Mouse (Mus musculus) midbrain, postnatal 0 days (tissue): Measurements from ENCODE around the gene Ifi211. TPM values are rescaled to one million over a fixed set of nuclear protein-coding genes. Genes with fewer than 3 reads are reported as not detected.
"Not testable (repeated sequence)": the region's sequence is repeated elsewhere in the genome, so short reads cannot be mapped to it uniquely, and the experiment has no call there.

Experiments used
- ATAC-seq: fragments of 200-750 bp; cut with Nextera tagmentation; 2 replicates; pipeline ENCODE4 v1.8.0; 2017; ENCODE audit warnings: moderate number of reproducible peaks, mild to moderate bottlenecking, moderate TSS enrichment, moderate library complexity; ENCODE audit not compliant: low FRiP score
- DNase-seq: peaks from one replicate; pipeline ENCODE4 v3.0.0-alpha.2; 2015; ENCODE audit warnings: low spot score
- H3K27ac ChIP-seq: fragments of 300-500 bp; sonication (generic); 2 replicates; pipeline ENCODE4 v1.5.1; 2014; ENCODE audit warnings: low read depth, mild to moderate bottlenecking, low read length, mixed read lengths
- H3K27me3 ChIP-seq: fragments of 300-500 bp; sonication (generic); 2 replicates; pipeline ENCODE4 v1.6.1; 2014; ENCODE audit warnings: low read length, control low read depth, mixed read lengths; ENCODE audit not compliant: insufficient read depth
- H3K36me3 ChIP-seq: fragments of 300-500 bp; sonication (generic); 2 replicates; pipeline ENCODE4 v1.6.1; 2014; ENCODE audit warnings: low read length, control low read depth, mixed read lengths; ENCODE audit not compliant: insufficient read depth
- H3K4me1 ChIP-seq: fragments of 300-500 bp; sonication (generic); 2 replicates; pipeline ENCODE4 v1.6.1; 2014; ENCODE audit warnings: mild to moderate bottlenecking, control low read depth, antibody characterized with exemption, low read length, mixed read lengths; ENCODE audit not compliant: insufficient read depth
- H3K4me2 ChIP-seq: fragments of 300-500 bp; sonication (generic); 2 replicates; pipeline ENCODE4 v1.6.1; 2014; ENCODE audit warnings: low read depth, mild to moderate bottlenecking, low read length, mixed read lengths; ENCODE audit not compliant: poor library complexity, severe bottlenecking
- H3K4me3 ChIP-seq: fragments of 300-500 bp; sonication (generic); 2 replicates; pipeline ENCODE4 v1.5.1; 2014; ENCODE audit warnings: low read depth, mild to moderate bottlenecking, low read length, moderate library complexity
- H3K9ac ChIP-seq: fragments of 300-500 bp; sonication (generic); replicated peaks from 2 replicates; pipeline ENCODE4 v1.6.1; 2014; ENCODE audit warnings: mild to moderate bottlenecking, low read length, moderate library complexity, mixed read lengths; ENCODE audit not compliant: poor library complexity, severe bottlenecking
- H3K9me3 ChIP-seq: fragments of 300-500 bp; sonication (generic); 2 replicates; pipeline ENCODE4 v1.6.1; 2016; ENCODE audit warnings: low read length, control low read depth
- CTCF ChIP-seq: IDR thresholded peaks from 2 replicates; pipeline ENCODE4 v1.5.1; 2016; ENCODE audit warnings: antibody characterized with exemption, mild to moderate bottlenecking
- WGBS: fragments of 180-500 bp; shearing (Covaris S2); extraction: QIAGEN DNeasy Blood & Tissue Kit; methylation state at CpG from one replicate; pipeline ENCODE4 v1.1.7; 2014; 5-methylcytosine and 5-hydroxymethylcytosine counted together
- polyA plus RNA-seq: library from polyadenylated mRNA; unstranded; fragments of >200 nt; fragmentation: Nextera tagmentation; extraction: Ambion mirVana; gene quantifications from 2 replicates; pipeline ENCODE4 v1.2.1, GENCODE M21; 2015
- total RNA-seq: library from RNA; depleted of rRNA; stranded (reverse); fragments of >200 nt; gene quantifications from 2 replicates; pipeline ENCODE4 v1.2.3, GENCODE M21; 2014; rRNA removed

Ifi211 gene
- total RNA-seq, result 0.80 TPM in 1 of 2 replicates, not detected in the other
- 0.34 and 0.48 TPM in 2 replicates for polyA plus RNA-seq

- not testable (repeated sequence) for H3K27ac ChIP-seq, H3K9me3 ChIP-seq, H3K9ac ChIP-seq, H3K4me3 ChIP-seq, DNase-seq, H3K36me3 ChIP-seq, H3K4me1 ChIP-seq, H3K4me2 ChIP-seq, H3K27me3 ChIP-seq, ATAC-seq
- WGBS, result 86% methylated on average over 6 of the region's 6 CpGs
Measured at GRCm38 (mm10) chr1:173912548-173913255, at the start of gene Ifi211. Gene Ifi211 (minus strand): TSS chr1:173913046.

- not testable (repeated sequence) for H3K9me3 ChIP-seq, H3K36me3 ChIP-seq, ATAC-seq, H3K4me1 ChIP-seq, H3K4me2 ChIP-seq, H3K27me3 ChIP-seq, H3K4me3 ChIP-seq, DNase-seq, H3K9ac ChIP-seq, H3K27ac ChIP-seq
- WGBS, result 79% methylated on average over 1 of the region's 1 CpGs
Measured at GRCm38 (mm10) chr1:173961491-173961890, 48.6 kb upstream of the Ifi211 start.

- H3K4me1 ChIP-seq, H3K36me3 ChIP-seq, DNase-seq, ATAC-seq, H3K9me3 ChIP-seq, H3K27ac ChIP-seq, H3K4me2 ChIP-seq, H3K27me3 ChIP-seq, H3K9ac ChIP-seq, H3K4me3 ChIP-seq: not testable (repeated sequence)
- WGBS, result 62% methylated on average over 3 of the region's 3 CpGs
Measured at GRCm38 (mm10) chr1:173959998-173960397, 47.2 kb upstream of the Ifi211 start.

GRCm38 (mm10) chr1:173955839-173956527, 43.1 kb upstream of the Ifi211 start:
- H3K4me2 ChIP-seq, ATAC-seq, H3K4me3 ChIP-seq, H3K36me3 ChIP-seq, H3K9me3 ChIP-seq, DNase-seq, H3K27ac ChIP-seq, H3K9ac ChIP-seq, H3K4me1 ChIP-seq, H3K27me3 ChIP-seq: not testable (repeated sequence)
- 80% methylated on average over 3 of the region's 3 CpGs for WGBS

- H3K4me2 ChIP-seq, result no peak overlapping the region
- H3K27ac ChIP-seq, result no peak overlapping the region
- ATAC-seq, result no peak
- 90% methylated on average over 2 of the region's 2 CpGs for WGBS
- H3K36me3 ChIP-seq, result no peaks in the 10 kb centered on the region
- DNase-seq, result no peak
- no peak overlapping the region for H3K4me3 ChIP-seq
- H3K9me3 ChIP-seq, result no peaks in the 10 kb centered on the region
- no peaks in the 10 kb centered on the region for H3K4me1 ChIP-seq
- H3K9ac ChIP-seq, result no peak overlapping the region
- H3K27me3 ChIP-seq, result no peaks in the 10 kb centered on the region
- no peak for TF ChIP-seq CTCF
Measured at GRCm38 (mm10) chr1:173955071-173955796, 42.4 kb upstream of the Ifi211 start.

GRCm38 (mm10) chr1:173953563-173953962, 40.7 kb upstream of the Ifi211 start:
- Histone ChIP-seq H3K4me2 (no peak overlapping the region), H3K4me1 (no peaks in the 10 kb centered on the region), H3K36me3 (no peaks in the 10 kb centered on the region), H3K9ac (no peak overlapping the region), H3K27ac (no peak overlapping the region), H3K27me3 (no peaks in the 10 kb centered on the region), H3K9me3 (no peaks in the 10 kb centered on the region), H3K4me3 (no peak overlapping the region)
- no peak for ATAC-seq
- no peak for DNase-seq
- TF ChIP-seq CTCF, result no peak
- WGBS, result 88% methylated on average over 1 of the region's 1 CpGs

- not testable (repeated sequence) for H3K4me2 ChIP-seq, H3K4me3 ChIP-seq, H3K27me3 ChIP-seq, DNase-seq, H3K27ac ChIP-seq, ATAC-seq, H3K9me3 ChIP-seq, H3K4me1 ChIP-seq, H3K9ac ChIP-seq, H3K36me3 ChIP-seq
- 89% methylated on average over 2 of the region's 2 CpGs for WGBS
Measured at GRCm38 (mm10) chr1:173949044-173949443, 36.2 kb upstream of the Ifi211 start.

- H3K27ac ChIP-seq, H3K36me3 ChIP-seq, ATAC-seq, H3K27me3 ChIP-seq, H3K9ac ChIP-seq, DNase-seq, H3K4me2 ChIP-seq, H3K4me3 ChIP-seq, H3K4me1 ChIP-seq, H3K9me3 ChIP-seq: not testable (repeated sequence)
Measured at GRCm38 (mm10) chr1:173942780-173943066, 29.9 kb upstream of the Ifi211 start.
